Mouse (Mus musculus) heart, postnatal 0 days (tissue): ENCODE measurements around the gene Gm19426.
A peak's percentile ranks its signal among the peaks of the same experiment; 100 is the strongest.

Experiments
- CTCF ChIP-seq: IDR thresholded peaks from 2 replicates; pipeline ENCODE4 v1.5.1; 2016; ENCODE audit warnings: antibody characterized with exemption, control low read depth, low read depth
- EP300 ChIP-seq: IDR thresholded peaks from 2 replicates; pipeline ENCODE4 v1.6.1; 2016; ENCODE audit warnings: antibody characterized with exemption, low read depth

DNA sequence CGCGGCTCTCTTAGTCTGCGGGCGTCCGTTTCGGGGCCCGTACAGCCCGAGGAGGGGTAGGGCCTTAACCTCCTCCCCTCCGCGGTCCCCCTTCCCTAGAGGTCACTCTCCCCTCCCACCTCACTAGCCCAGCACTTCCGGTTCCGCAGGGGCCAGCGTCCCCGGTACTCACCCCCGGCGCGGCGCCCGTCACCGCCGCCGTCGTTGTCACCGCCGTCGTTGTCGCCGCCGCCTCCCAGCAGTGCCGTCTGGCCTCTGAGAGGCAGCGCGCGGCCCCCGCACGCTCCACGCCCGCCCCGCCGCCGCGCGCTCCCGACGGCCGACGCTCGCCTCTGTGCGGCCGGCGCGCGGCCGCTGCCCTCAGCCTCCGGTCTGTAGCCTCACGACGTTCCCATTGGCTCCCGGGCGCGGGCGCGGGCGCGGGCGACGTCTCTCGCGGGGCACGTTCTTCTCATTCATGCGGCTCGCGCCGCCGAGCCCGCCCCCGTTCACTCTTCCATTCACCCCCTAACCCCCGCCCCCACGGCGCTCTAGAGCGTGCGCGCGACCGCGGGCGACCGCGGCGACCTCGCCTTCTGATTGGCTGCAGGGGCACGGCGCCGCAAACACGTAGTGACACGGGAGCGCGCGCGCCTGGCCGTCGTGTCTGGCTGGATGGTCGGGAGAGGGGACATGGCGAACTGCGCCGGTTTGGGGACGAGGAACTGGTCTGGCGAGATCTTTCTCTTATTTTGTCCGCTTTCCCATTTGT lies 28.5 kb downstream of the Gm19426 start, which contains the start of gene Zdhhc5:
- TF ChIP-seq CTCF (no peak), EP300 (0 out of 2 replicates have a peak, but pooled peaks have one; percentile 39)
